Mouse (Mus musculus): ENCODE measurements around the gene Snd1. TPM values are rescaled to one million over a fixed set of nuclear protein-coding genes. Genes with fewer than 3 reads are reported as not detected.

The Snd1 gene
- polyA plus RNA-seq, 1 experiment from 2014 or later, result 139 TPM

DNA sequence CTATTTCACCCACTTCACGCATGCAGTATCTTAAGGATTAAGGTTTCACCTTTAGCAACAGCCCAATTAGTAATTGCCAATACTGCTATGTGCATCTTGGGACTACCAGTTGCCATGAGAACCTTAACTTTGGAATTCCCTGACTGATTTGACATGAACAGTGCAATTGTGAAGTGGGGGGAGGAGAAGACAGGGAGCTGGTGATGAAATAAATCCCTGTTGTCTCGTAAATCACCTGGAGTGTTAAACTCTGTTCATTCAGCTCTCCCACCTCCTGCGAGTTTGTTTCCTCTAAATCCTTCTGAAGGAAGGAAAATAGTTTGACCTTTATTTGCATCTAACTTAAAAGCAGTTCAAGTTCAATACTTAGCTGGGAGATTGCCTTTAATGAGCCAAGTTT, 286.8 kb downstream of the Snd1 start:
- H3K9me3 ChIP-seq (ENCODE audit: control insufficient read depth, low read length), result no peaks in the 10 kb centered on the region
- ATAC-seq (replicated peaks; ENCODE audit: low FRiP score, low TSS enrichment, low read depth) (no peak), DNase-seq (ENCODE audit: low spot score) (no peak)
- no peaks in the 10 kb centered on the region for H3K27me3 ChIP-seq (replicated peaks; ENCODE audit: control insufficient read depth, insufficient read depth, low read length)
- H3K4me2 ChIP-seq (ENCODE audit: low read length), result no peak overlapping the region
- no peak overlapping the region for H3K27ac ChIP-seq (ENCODE audit: low read depth)
- H3K4me1 ChIP-seq (replicated peaks; ENCODE audit: control insufficient read depth, insufficient read depth, low read length), result peaks cover 8% of the 10 kb centered on the region; the same call in 1 of the 2 replicates
- no peak overlapping the region for H3K9ac ChIP-seq (ENCODE audit: low read length)
- 48% methylated on average over 3 of the region's 3 CpGs for WGBS
- H3K36me3 ChIP-seq (ENCODE audit: control insufficient read depth, insufficient read depth, low read length), result no peaks in the 10 kb centered on the region
- no peak overlapping the region for H3K4me3 ChIP-seq (ENCODE audit: low read depth, low read length)

- Histone ChIP-seq H3K36me3 (ENCODE audit: control insufficient read depth, insufficient read depth, low read length) (no peaks in the 10 kb centered on the region), H3K9me3 (ENCODE audit: control insufficient read depth, low read length) (no peaks in the 10 kb centered on the region), H3K4me3 (ENCODE audit: low read depth, low read length) (no peak overlapping the region), H3K4me2 (ENCODE audit: low read length) (no peak overlapping the region), H3K9ac (ENCODE audit: low read length) (no peak overlapping the region), H3K4me1 (replicated peaks; ENCODE audit: control insufficient read depth, insufficient read depth, low read length) (peaks cover 8% of the 10 kb centered on the region; the same call in 1 of the 2 replicates), H3K27me3 (replicated peaks; ENCODE audit: control insufficient read depth, insufficient read depth, low read length) (no peaks in the 10 kb centered on the region), H3K27ac (ENCODE audit: low read depth) (no peak overlapping the region)
- DNase-seq (ENCODE audit: low spot score), result no peak
- ATAC-seq (replicated peaks; ENCODE audit: low FRiP score, low TSS enrichment, low read depth), result no peak
- 40% methylated on average over 5 of the region's 5 CpGs for WGBS
Observed at GRCm38 (mm10) chr6:28762132-28762775, 287.3 kb downstream of the Snd1 start.

DNA sequence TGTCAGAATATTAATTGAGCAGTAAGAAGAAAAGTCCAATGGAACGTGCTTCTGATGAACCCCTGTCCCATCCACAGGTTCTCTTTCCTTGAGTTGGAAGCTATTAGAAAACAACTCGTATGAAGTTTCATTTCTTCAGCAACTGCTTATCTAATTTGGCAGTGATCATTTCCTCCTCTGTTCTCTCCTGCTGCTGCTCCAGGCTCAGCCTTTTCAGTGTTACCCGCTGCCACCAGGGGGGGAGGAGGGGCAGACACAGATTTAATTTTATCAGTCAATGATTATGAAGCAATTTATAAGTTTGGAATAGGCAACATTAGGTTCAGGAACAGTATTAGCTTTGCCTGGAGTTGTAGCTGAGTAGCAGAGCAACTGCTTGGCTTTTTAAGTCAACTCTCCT, 291.7 kb downstream of the Snd1 start:
- Histone ChIP-seq H3K4me3 (ENCODE audit: low read depth, low read length) (no peak overlapping the region), H3K27ac (ENCODE audit: low read depth) (no peak overlapping the region), H3K4me1 (replicated peaks; ENCODE audit: control insufficient read depth, insufficient read depth, low read length) (no peaks in the 10 kb centered on the region), H3K4me2 (ENCODE audit: low read length) (no peak overlapping the region), H3K9me3 (ENCODE audit: control insufficient read depth, low read length) (no peaks in the 10 kb centered on the region), H3K27me3 (replicated peaks; ENCODE audit: control insufficient read depth, insufficient read depth, low read length) (no peaks in the 10 kb centered on the region), H3K36me3 (ENCODE audit: control insufficient read depth, insufficient read depth, low read length) (peaks cover 4% of the 10 kb centered on the region; the same call in 1 of the 2 replicates), H3K9ac (ENCODE audit: low read length) (no peak overlapping the region)
- 81% methylated on average over 3 of the region's 3 CpGs for WGBS
- ATAC-seq (replicated peaks; ENCODE audit: low FRiP score, low TSS enrichment, low read depth) (no peak), DNase-seq (ENCODE audit: low spot score) (no peak)

DNA sequence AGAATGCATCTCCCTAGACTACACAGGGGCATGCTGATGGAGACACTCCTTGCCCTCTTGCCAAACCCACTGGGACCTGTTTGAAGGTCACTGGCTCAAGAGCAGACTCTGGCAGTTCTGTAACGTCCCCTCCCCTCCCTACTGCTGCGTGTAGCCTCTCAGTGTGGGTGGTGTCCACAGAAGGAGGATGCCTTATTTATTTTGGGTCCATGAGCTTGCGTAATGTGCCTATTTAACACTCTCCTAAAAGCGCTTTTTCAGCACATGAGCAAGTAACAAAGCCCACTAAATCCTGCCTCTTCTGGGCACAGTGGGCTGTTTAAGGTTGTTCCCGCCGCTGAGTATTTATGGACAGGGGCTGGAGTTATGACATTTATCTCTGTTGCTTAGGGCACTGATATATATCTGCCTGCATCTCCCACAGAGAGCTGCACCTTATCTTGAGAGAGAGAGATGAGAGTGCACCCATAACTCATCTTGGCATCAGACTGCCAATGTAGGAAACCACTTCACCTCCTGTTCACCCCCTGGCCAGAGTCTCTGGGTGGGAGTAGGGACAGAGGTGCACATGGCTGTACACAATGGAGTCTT, 293.0 kb downstream of the Snd1 start:
- Histone ChIP-seq H3K27ac (ENCODE audit: low read depth) (no peak overlapping the region), H3K9me3 (ENCODE audit: control insufficient read depth, low read length) (no peaks in the 10 kb centered on the region), H3K9ac (ENCODE audit: low read length) (no peak overlapping the region), H3K4me2 (ENCODE audit: low read length) (no peak overlapping the region), H3K36me3 (ENCODE audit: control insufficient read depth, insufficient read depth, low read length) (peaks cover 4% of the 10 kb centered on the region; the same call in 1 of the 2 replicates), H3K27me3 (replicated peaks; ENCODE audit: control insufficient read depth, insufficient read depth, low read length) (no peaks in the 10 kb centered on the region), H3K4me1 (replicated peaks; ENCODE audit: control insufficient read depth, insufficient read depth, low read length) (no peaks in the 10 kb centered on the region), H3K4me3 (ENCODE audit: low read depth, low read length) (no peak overlapping the region)
- 73% methylated on average over 6 of the region's 6 CpGs for WGBS
- DNase-seq (ENCODE audit: low spot score) (no peak), ATAC-seq (replicated peaks; ENCODE audit: low FRiP score, low TSS enrichment, low read depth) (no peak)

DNA sequence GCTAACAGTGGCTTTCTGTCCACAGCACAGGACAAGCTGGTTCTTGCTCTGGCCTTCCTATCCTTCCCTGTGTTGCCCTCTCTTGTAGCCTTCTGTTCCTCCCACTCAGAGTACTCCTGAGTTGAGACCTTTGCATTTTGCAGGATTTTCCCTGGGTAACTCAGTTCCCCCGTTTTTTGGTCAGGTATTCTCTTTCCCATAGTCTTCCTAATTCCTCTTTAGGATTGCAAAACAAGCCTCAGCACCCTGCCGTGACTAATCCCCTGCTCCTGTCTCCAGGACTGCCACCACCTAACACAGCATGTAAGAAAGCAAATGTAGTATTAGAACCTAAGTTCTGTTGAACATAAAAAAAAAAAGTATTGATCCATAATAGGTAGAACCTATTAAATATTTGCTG, 296.4 kb downstream of the Snd1 start:
- ATAC-seq (replicated peaks; ENCODE audit: low FRiP score, low TSS enrichment, low read depth), result no peak
- Histone ChIP-seq H3K27ac (ENCODE audit: low read depth) (no peak overlapping the region), H3K9me3 (ENCODE audit: control insufficient read depth, low read length) (no peaks in the 10 kb centered on the region), H3K4me2 (ENCODE audit: low read length) (no peak overlapping the region), H3K9ac (ENCODE audit: low read length) (no peak overlapping the region), H3K27me3 (replicated peaks; ENCODE audit: control insufficient read depth, insufficient read depth, low read length) (no peaks in the 10 kb centered on the region), H3K36me3 (ENCODE audit: control insufficient read depth, insufficient read depth, low read length) (peaks cover 4% of the 10 kb centered on the region; the same call in 1 of the 2 replicates), H3K4me3 (ENCODE audit: low read depth, low read length) (no peak overlapping the region), H3K4me1 (replicated peaks; ENCODE audit: control insufficient read depth, insufficient read depth, low read length) (no peaks in the 10 kb centered on the region)
- 51% methylated on average over 2 of the region's 2 CpGs for WGBS
- DNase-seq (ENCODE audit: low spot score), result no peak

DNA sequence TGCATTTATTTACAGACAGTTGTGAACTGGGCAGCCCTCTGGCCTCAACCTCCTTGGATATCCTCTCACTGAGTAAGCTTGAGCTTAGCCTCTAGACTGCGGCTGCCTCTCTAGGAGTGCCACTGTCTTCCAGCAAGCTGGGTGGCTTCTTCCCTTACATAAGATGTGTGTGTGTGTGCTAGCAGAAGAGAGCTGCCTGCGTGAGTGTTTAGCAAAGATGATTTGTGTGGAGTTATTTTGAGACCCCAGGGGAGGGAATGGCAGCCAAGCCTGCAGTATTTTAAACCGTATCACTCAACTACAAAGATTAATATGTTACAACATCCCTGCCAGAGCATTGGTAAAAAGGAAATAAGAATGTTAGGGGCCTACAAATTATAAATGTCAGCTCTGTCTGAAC, 306.8 kb downstream of the Snd1 start:
- no peaks in the 10 kb centered on the region for H3K27me3 ChIP-seq (replicated peaks; ENCODE audit: control insufficient read depth, insufficient read depth, low read length)
- H3K4me1 ChIP-seq (replicated peaks; ENCODE audit: control insufficient read depth, insufficient read depth, low read length), result 0 out of 2 replicates have a peak, but pooled peaks cover 7% of the 10 kb centered on the region
- no peaks in the 10 kb centered on the region for H3K9me3 ChIP-seq (ENCODE audit: control insufficient read depth, low read length)
- H3K9ac ChIP-seq (ENCODE audit: low read length), result no peak overlapping the region
- no peak overlapping the region for H3K4me3 ChIP-seq (ENCODE audit: low read depth, low read length)
- no peaks in the 10 kb centered on the region for H3K36me3 ChIP-seq (ENCODE audit: control insufficient read depth, insufficient read depth, low read length)
- ATAC-seq (replicated peaks; ENCODE audit: low FRiP score, low TSS enrichment, low read depth) (no peak), DNase-seq (ENCODE audit: low spot score) (no peak)
- 0 out of 2 replicates have a peak overlapping the region, but pooled peaks have one; percentile 1 for H3K27ac ChIP-seq (ENCODE audit: low read depth)
- no peak overlapping the region for H3K4me2 ChIP-seq (ENCODE audit: low read length)
- WGBS, result 27% methylated on average over 3 of the region's 3 CpGs

DNA sequence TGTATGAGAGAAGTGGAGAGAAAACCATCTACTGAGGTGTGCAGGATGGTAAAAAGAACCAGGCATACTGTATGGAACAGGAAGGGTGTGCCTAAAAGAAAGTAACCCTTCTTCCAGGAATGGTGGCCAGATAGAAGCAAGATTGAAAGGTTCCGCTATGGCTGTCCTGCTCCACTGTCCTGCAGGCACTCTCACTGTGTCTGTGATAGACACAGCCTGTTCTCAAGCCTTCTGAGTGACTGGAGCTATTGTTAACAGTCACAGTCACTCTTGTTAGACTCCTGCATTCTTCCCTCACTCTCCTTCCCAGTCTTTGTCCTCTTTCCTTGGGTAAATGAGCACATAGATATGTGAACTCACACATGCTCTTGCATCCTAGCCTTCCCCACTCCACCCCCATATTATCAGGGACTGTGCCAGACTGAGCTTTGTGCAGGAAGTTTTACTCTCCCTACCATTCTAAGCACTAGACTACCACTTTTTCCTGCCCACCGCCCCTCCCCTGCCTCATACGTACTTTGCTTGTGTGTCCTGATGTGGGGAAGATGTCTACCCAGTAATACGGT, 308.2 kb downstream of the Snd1 start:
- no peaks in the 10 kb centered on the region for H3K27me3 ChIP-seq (replicated peaks; ENCODE audit: control insufficient read depth, insufficient read depth, low read length)
- no peaks in the 10 kb centered on the region for H3K36me3 ChIP-seq (ENCODE audit: control insufficient read depth, insufficient read depth, low read length)
- no peak overlapping the region for H3K4me3 ChIP-seq (ENCODE audit: low read depth, low read length)
- DNase-seq (ENCODE audit: low spot score), result no peak
- 0 out of 2 replicates have a peak, but pooled peaks cover 7% of the 10 kb centered on the region for H3K4me1 ChIP-seq (replicated peaks; ENCODE audit: control insufficient read depth, insufficient read depth, low read length)
- 82% methylated on average over 4 of the region's 4 CpGs for WGBS
- H3K9me3 ChIP-seq (ENCODE audit: control insufficient read depth, low read length), result no peaks in the 10 kb centered on the region
- H3K4me2 ChIP-seq (ENCODE audit: low read length), result no peak overlapping the region
- no peak for ATAC-seq (replicated peaks; ENCODE audit: low FRiP score, low TSS enrichment, low read depth)
- H3K27ac ChIP-seq (ENCODE audit: low read depth), result no peak overlapping the region
- no peak overlapping the region for H3K9ac ChIP-seq (ENCODE audit: low read length)

GRCm38 (mm10) chr6:28783953-28784352, 309.0 kb downstream of the Snd1 start:
- 86% methylated on average over 5 of the region's 5 CpGs for WGBS
- no peak overlapping the region for H3K4me2 ChIP-seq (ENCODE audit: low read length)
- H3K9me3 ChIP-seq (ENCODE audit: control insufficient read depth, low read length), result no peaks in the 10 kb centered on the region
- no peaks in the 10 kb centered on the region for H3K27me3 ChIP-seq (replicated peaks; ENCODE audit: control insufficient read depth, insufficient read depth, low read length)
- ATAC-seq (replicated peaks; ENCODE audit: low FRiP score, low TSS enrichment, low read depth) (no peak), DNase-seq (ENCODE audit: low spot score) (no peak)
- H3K4me3 ChIP-seq (ENCODE audit: low read depth, low read length), result no peak overlapping the region
- 0 out of 2 replicates have a peak, but pooled peaks cover 7% of the 10 kb centered on the region for H3K4me1 ChIP-seq (replicated peaks; ENCODE audit: control insufficient read depth, insufficient read depth, low read length)
- no peak overlapping the region for H3K27ac ChIP-seq (ENCODE audit: low read depth)
- no peak overlapping the region for H3K9ac ChIP-seq (ENCODE audit: low read length)
- no peaks in the 10 kb centered on the region for H3K36me3 ChIP-seq (ENCODE audit: control insufficient read depth, insufficient read depth, low read length)
